30 mouse cellular contexts compared by ENCODE assay signal in genomic region chr1:119008949-119009348, GRCm38 (mm10). TPM values are rescaled to one million over a fixed set of nuclear protein-coding genes. Genes with fewer than 3 reads are reported as not detected.
"Had no signal": no experiment of that assay in that cellular context is flagged by ENCODE, and none has a peak within 500 bp of the region (broad histone marks: within the 10 kb centered on the region; RNA-seq: fewer than 3 reads in every experiment).

No protein-coding gene starts in this region.

- ATAC-seq: liver, embryonic 12.5 days; lung, postnatal 0 days; midbrain, embryonic 13.5 days; midbrain, embryonic 15.5 days; midbrain, embryonic 16.5 days had no signal

- DNase-seq: left cerebral cortex, postnatal 4 days; liver, embryonic 13.5 days; lung, adult 18-20 months; lung, adult 2 months; lung, embryonic 14.5 days; lung, postnatal 10 days; lung, postnatal 14 days; lung, postnatal 36 days; lung, postnatal 4 days; midbrain, embryonic 14.5 days had no signal

- H3K4me1 ChIP-seq: liver, embryonic 12.5 days; liver, embryonic 13.5 days; liver, embryonic 15.5 days; lung, embryonic 15.5 days; megakaryocyte, embryonic 14.5 days had no signal

- H3K27me3 ChIP-seq: limb, embryonic 13.5 days; limb, embryonic 15.5 days; liver, embryonic 12.5 days; liver, embryonic 13.5 days; liver, embryonic 15.5 days; lung, embryonic 15.5 days; megakaryocyte, embryonic 14.5 days; midbrain, embryonic 12.5 days; midbrain, embryonic 13.5 days; midbrain, embryonic 15.5 days; neural tube, embryonic 12.5 days had no signal

- H3K4me3 ChIP-seq: left cerebral cortex, adult 2 months; limb, embryonic 10.5 days; limb, embryonic 12.5 days; limb, embryonic 13.5 days; limb, embryonic 15.5 days; liver, embryonic 12.5 days; liver, embryonic 13.5 days; liver, embryonic 15.5 days; lung, embryonic 15.5 days; megakaryocyte, embryonic 14.5 days; midbrain, embryonic 10.5 days; midbrain, embryonic 12.5 days; midbrain, embryonic 13.5 days; midbrain, embryonic 15.5 days; myocyte; neural tube, embryonic 12.5 days had no signal

- H3K9me3 ChIP-seq: limb, embryonic 10.5 days; limb, embryonic 12.5 days; limb, embryonic 13.5 days; limb, embryonic 15.5 days; liver, embryonic 12.5 days; liver, embryonic 13.5 days; liver, embryonic 15.5 days; lung, embryonic 15.5 days; megakaryocyte, embryonic 14.5 days; midbrain, embryonic 10.5 days; midbrain, embryonic 12.5 days; midbrain, embryonic 13.5 days; midbrain, embryonic 15.5 days; neural tube, embryonic 12.5 days had no signal

- H3K4me2 ChIP-seq: limb, embryonic 12.5 days; limb, embryonic 13.5 days; limb, embryonic 15.5 days; liver, embryonic 12.5 days; liver, embryonic 13.5 days; liver, embryonic 15.5 days; lung, embryonic 14.5 days; lung, embryonic 15.5 days; midbrain, embryonic 11.5 days; midbrain, embryonic 12.5 days; midbrain, embryonic 13.5 days; midbrain, embryonic 15.5 days; neural tube, embryonic 12.5 days had no signal

- H3K36me3 ChIP-seq: liver, embryonic 12.5 days; liver, embryonic 13.5 days; liver, embryonic 15.5 days; lung, embryonic 15.5 days; midbrain, embryonic 13.5 days; midbrain, embryonic 15.5 days; neural tube, embryonic 12.5 days had no signal

- H3K27ac ChIP-seq: left cerebral cortex, adult 2 months; limb, embryonic 10.5 days; limb, embryonic 12.5 days; limb, embryonic 13.5 days; limb, embryonic 15.5 days; liver, embryonic 12.5 days; liver, embryonic 13.5 days; liver, embryonic 14.5 days; liver, embryonic 15.5 days; lung, embryonic 15.5 days; macrophage; midbrain, embryonic 10.5 days; midbrain, embryonic 12.5 days; midbrain, embryonic 13.5 days; midbrain, embryonic 15.5 days; neural tube, embryonic 12.5 days had no signal

- H3K9ac ChIP-seq: limb, embryonic 12.5 days; limb, embryonic 13.5 days; limb, embryonic 15.5 days; liver, embryonic 12.5 days; liver, embryonic 13.5 days; liver, embryonic 14.5 days; liver, embryonic 15.5 days; lung, embryonic 14.5 days; lung, embryonic 15.5 days; midbrain, embryonic 12.5 days; midbrain, embryonic 13.5 days; midbrain, embryonic 15.5 days; neural tube, embryonic 12.5 days had no signal

RNA-seq across cellular contexts. Expression of gene Gli2, which starts 44.5 kb away (rescaled TPM):
- polyA plus RNA-seq: macrophage had no signal
